Mouse (Mus musculus): Measurements from ENCODE around the gene Ndufv1. TPM values are rescaled to one million over a fixed set of nuclear protein-coding genes. Genes with fewer than 3 reads are reported as not detected.
"Not testable (repeated sequence)": the region's sequence is repeated elsewhere in the genome, so short reads cannot be mapped to it uniquely, and the experiment has no call there.

Gene Ndufv1
- 552 and 561 TPM in 2 replicates for polyA plus RNA-seq (2014; fragmentation: Nextera tagmentation; extraction: Ambion mirVana)

DNA sequence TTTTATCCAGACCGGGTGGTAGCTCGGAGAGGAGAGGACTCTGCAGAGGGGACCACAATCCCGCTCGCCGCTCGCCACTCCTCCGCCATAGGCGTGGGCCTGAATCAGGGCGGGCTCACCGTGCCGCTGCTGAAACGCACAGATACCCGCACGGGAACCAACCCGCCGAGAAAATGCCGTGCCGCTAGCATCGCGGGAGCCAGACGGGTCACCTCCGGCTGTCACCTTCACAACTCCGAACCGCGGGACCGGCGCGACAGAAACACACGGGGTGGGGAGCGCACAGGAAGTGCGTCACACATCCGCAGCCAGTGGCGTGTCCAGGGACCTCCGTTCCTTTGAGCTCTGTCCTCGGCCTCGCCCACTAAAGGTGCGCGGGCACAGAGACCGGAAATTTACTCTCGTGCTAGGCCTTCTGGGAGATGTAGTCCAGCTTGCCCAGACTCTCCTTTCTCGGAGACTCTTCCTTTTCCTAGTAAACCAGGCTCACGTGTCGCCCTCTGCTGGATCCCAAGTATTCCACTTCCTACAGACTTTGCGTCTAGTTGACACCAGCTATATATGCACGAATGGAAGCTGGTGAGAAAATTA, at the start of gene Ndufv1:
Gene Ndufv1, minus strand, starts transcription at position 375 of the 591 bp plus-strand sequence.
- Histone ChIP-seq H3K36me3 (ENCODE audit: control insufficient read depth, insufficient read depth, low read length) (peaks cover 37% of the 10 kb centered on the region), H3K4me1 (ENCODE audit: control insufficient read depth in 2 of 2, insufficient read depth in 2 of 2, low read length in 2 of 2) (peaks cover 4 to 17% of the 10 kb centered on the region in 2 experiments), H3K27ac (replicated peaks in 1 of 2; ENCODE audit: control insufficient read depth in 1 of 2, insufficient read depth in 1 of 2, low read depth in 2 of 2, low read length in 2 of 2) (peak within 1 kb of the TSS; percentile 81 to 83), H3K4me3 (ENCODE audit: control insufficient read depth in 1 of 2, insufficient read depth in 1 of 2, low read depth in 1 of 2, low read length in 2 of 2) (peak within 1 kb of the TSS; percentile 90 to 97), H3K4me2 (ENCODE audit: low read length) (peak within 1 kb of the TSS; percentile 83), H3K9ac (ENCODE audit: low read length) (peak within 1 kb of the TSS; percentile 95), H3K27me3 (ENCODE audit: control insufficient read depth, insufficient read depth, low read length) (no peaks in the 10 kb centered on the region), H3K9me3 (ENCODE audit: control insufficient read depth, low read length) (no peaks in the 10 kb centered on the region)
- WGBS: 0% methylated on average over 45 of the region's 45 CpGs
- ATAC-seq (ENCODE audit: insufficient number of reproducible peaks, insufficient read depth, low FRiP score, low read depth): peak; percentile 97

DNA sequence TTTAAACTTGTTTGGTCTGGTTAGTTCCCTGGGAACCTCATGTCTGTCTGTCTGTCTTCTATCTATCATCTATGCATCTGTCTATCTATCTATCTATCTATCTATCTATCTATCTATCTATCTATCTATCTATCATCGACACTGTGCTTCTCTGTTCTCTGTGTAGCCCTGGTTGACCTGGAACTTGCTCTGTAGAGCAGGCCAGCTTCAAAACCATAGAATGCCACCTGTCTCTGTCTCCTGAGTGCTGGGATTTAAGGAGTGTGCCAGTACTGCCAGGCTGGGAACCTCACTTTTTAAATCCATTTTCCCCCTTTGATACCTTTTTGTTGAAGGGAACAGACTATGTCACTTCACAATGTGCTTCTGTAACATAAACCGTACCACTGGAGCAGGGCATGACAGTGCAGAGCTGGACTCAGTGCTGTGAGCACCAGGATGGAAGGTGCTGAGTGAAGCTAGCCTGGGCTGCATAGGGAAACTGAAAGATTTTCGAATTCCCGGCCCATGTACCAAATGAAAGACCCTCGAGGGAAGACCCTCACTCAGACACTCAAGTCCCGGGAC, 48.4 kb upstream of the Ndufv1 start:
- ATAC-seq (ENCODE audit: insufficient number of reproducible peaks, insufficient read depth, low FRiP score, low read depth): no peak
- H3K9me3 ChIP-seq (ENCODE audit: control insufficient read depth, low read length): no peaks in the 10 kb centered on the region
- H3K4me2 ChIP-seq (ENCODE audit: low read length): no peak overlapping the region
- peaks cover 8 to 10% of the 10 kb centered on the region in 2 experiments for H3K4me1 ChIP-seq (ENCODE audit: control insufficient read depth in 2 of 2, insufficient read depth in 2 of 2, low read length in 2 of 2)
- H3K27me3 ChIP-seq (ENCODE audit: control insufficient read depth, insufficient read depth, low read length): no peaks in the 10 kb centered on the region
- WGBS: 87% methylated on average over 6 of the region's 6 CpGs
- H3K9ac ChIP-seq (ENCODE audit: low read length): no peak overlapping the region
- H3K36me3 ChIP-seq (ENCODE audit: control insufficient read depth, insufficient read depth, low read length): no peaks in the 10 kb centered on the region
- H3K27ac ChIP-seq (replicated peaks in 1 of 2; ENCODE audit: control insufficient read depth in 1 of 2, insufficient read depth in 1 of 2, low read depth in 2 of 2, low read length in 2 of 2): no peak overlapping the region
- no peak overlapping the region for H3K4me3 ChIP-seq (ENCODE audit: control insufficient read depth in 1 of 2, insufficient read depth in 1 of 2, low read depth in 1 of 2, low read length in 2 of 2)

DNA sequence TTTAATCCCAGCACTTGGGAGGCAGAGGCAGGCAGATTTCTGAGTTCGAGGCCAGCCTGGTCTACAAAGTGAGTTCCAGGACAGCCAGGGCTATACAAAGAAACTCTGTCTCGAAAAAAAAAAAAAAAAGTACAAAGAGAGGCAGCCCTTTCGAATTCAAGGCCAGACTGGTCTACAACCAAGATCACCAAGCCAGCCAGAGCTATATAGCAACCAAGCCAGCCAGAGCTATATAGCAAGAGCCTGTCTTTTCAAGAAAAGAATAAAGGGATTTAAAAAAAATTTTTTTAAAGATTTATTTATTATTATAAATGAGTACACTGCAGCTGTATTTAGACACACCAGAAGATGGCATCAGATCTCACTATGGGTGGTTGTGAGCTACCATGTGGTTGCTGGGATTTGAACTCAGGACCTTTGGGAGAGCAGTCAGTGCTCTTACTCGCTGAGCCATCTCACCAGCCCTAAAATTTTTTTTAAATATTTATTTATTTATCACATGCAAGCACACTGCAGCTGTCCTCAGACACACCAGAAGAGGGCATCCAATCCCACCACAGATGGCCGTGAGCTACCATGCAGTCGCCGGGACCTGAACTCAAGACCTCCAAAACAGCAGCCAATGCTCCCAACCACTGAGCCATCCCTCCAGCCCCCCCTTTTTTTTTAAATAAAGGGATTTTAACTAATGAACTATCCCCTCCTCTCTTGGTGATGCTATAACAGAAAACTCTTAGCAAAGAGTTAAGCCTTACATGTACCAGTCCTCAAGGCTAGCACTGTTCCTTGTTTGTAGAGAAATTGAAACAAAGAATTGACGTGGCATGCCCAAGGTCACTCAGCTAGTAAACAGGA, 47.7 kb upstream of the Ndufv1 start:
- not testable (repeated sequence) for H3K27me3 ChIP-seq (ENCODE audit: control insufficient read depth, insufficient read depth, low read length); H3K27ac ChIP-seq (replicated peaks in 1 of 2; ENCODE audit: control insufficient read depth in 1 of 2, insufficient read depth in 1 of 2, low read depth in 2 of 2, low read length in 2 of 2); ATAC-seq (ENCODE audit: insufficient number of reproducible peaks, insufficient read depth, low FRiP score, low read depth); H3K4me2 ChIP-seq (ENCODE audit: low read length); H3K9me3 ChIP-seq (ENCODE audit: control insufficient read depth, low read length); H3K4me3 ChIP-seq (ENCODE audit: control insufficient read depth in 1 of 2, insufficient read depth in 1 of 2, low read depth in 1 of 2, low read length in 2 of 2); H3K36me3 ChIP-seq (ENCODE audit: control insufficient read depth, insufficient read depth, low read length); H3K9ac ChIP-seq (ENCODE audit: low read length)
- 85% methylated on average over 8 of the region's 8 CpGs for WGBS
- H3K4me1 ChIP-seq (ENCODE audit: control insufficient read depth in 2 of 2, insufficient read depth in 2 of 2, low read length in 2 of 2): peaks cover 10 to 13% of the 10 kb centered on the region in 2 experiments

DNA sequence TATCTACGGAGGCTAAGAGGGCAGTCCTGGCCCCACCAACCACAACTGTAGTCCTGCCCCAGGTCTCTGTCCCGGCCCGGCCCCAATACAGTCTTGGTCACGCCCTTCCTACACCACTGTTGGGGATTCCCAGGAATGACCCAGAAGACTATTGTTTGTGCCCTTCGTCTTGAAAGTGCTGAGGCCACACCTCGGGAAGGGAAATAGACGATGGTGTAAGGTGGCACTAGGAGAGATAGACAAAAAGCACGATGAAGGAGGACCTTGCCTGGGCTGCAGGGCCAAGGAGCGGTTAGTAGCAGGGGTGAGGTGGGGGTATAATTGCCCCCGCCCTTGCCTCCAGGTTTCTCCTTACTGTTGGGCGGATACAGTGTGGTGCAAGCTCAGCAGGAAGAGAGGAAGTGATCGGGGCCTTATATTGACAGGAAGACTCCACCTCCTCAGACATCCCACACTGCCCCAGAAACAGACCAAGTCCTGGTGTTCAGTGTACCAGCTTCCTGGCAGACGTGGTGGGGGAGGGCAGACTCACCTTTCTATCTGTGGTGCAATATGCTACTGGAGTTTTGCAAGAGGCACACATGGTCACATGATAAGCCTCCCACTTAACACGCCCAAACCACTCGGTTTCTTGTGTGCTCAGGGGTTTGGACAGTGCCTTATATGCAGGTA, 46.6 kb upstream of the Ndufv1 start, which contains the start of gene Gstp3:
Gene Gstp3, minus strand, starts transcription at position 501 of the 672 bp plus-strand sequence.
- 73% methylated on average over 15 of the region's 15 CpGs for WGBS
- no peak within 1 kb of the TSS for H3K4me3 ChIP-seq (ENCODE audit: control insufficient read depth in 1 of 2, insufficient read depth in 1 of 2, low read depth in 1 of 2, low read length in 2 of 2)
- peak; percentile 42; the same call in 1 of the 2 replicates for ATAC-seq (ENCODE audit: insufficient number of reproducible peaks, insufficient read depth, low FRiP score, low read depth)
- no peaks in the 10 kb centered on the region for H3K9me3 ChIP-seq (ENCODE audit: control insufficient read depth, low read length)
- H3K9ac ChIP-seq (ENCODE audit: low read length): no peak within 1 kb of the TSS
- no peak within 1 kb of the TSS for H3K27ac ChIP-seq (replicated peaks in 1 of 2; ENCODE audit: control insufficient read depth in 1 of 2, insufficient read depth in 1 of 2, low read depth in 2 of 2, low read length in 2 of 2)
- peaks cover 10 to 13% of the 10 kb centered on the region in 2 experiments for H3K4me1 ChIP-seq (ENCODE audit: control insufficient read depth in 2 of 2, insufficient read depth in 2 of 2, low read length in 2 of 2)
- H3K4me2 ChIP-seq (ENCODE audit: low read length): no peak within 1 kb of the TSS
- no peaks in the 10 kb centered on the region for H3K27me3 ChIP-seq (ENCODE audit: control insufficient read depth, insufficient read depth, low read length)
- H3K36me3 ChIP-seq (ENCODE audit: control insufficient read depth, insufficient read depth, low read length): no peaks in the 10 kb centered on the region

DNA sequence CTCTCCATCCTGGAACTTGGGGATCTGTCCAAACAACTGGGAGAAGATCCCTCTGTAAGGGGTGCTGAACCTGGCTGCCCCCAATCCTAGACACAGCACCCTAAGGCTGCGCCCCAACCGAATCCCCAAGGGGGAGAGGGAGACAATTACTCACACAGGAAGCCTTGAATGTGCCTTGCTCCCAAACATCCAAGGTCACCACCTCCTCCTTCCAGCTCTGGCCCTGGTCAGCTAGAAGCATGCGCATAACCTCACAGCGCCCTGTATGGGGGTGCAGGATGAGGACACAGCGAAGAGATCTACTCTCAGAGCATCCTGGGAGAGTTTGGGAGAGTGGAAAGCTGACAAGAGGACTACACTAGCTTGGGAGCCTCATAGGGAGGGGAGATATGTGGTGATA, 46.0 kb upstream of the Ndufv1 start:
- H3K27ac ChIP-seq (replicated peaks in 1 of 2; ENCODE audit: control insufficient read depth in 1 of 2, insufficient read depth in 1 of 2, low read depth in 2 of 2, low read length in 2 of 2): no peak overlapping the region
- ATAC-seq (ENCODE audit: insufficient number of reproducible peaks, insufficient read depth, low FRiP score, low read depth): no peak
- 85% methylated on average over 5 of the region's 5 CpGs for WGBS
- no peak overlapping the region for H3K4me3 ChIP-seq (ENCODE audit: control insufficient read depth in 1 of 2, insufficient read depth in 1 of 2, low read depth in 1 of 2, low read length in 2 of 2)
- H3K4me1 ChIP-seq (ENCODE audit: control insufficient read depth in 2 of 2, insufficient read depth in 2 of 2, low read length in 2 of 2): peaks cover 10 to 13% of the 10 kb centered on the region in 2 experiments
- no peaks in the 10 kb centered on the region for H3K9me3 ChIP-seq (ENCODE audit: control insufficient read depth, low read length)
- H3K27me3 ChIP-seq (ENCODE audit: control insufficient read depth, insufficient read depth, low read length): no peaks in the 10 kb centered on the region
- H3K36me3 ChIP-seq (ENCODE audit: control insufficient read depth, insufficient read depth, low read length): no peaks in the 10 kb centered on the region
- no peak overlapping the region for H3K9ac ChIP-seq (ENCODE audit: low read length)
- H3K4me2 ChIP-seq (ENCODE audit: low read length): no peak overlapping the region

DNA sequence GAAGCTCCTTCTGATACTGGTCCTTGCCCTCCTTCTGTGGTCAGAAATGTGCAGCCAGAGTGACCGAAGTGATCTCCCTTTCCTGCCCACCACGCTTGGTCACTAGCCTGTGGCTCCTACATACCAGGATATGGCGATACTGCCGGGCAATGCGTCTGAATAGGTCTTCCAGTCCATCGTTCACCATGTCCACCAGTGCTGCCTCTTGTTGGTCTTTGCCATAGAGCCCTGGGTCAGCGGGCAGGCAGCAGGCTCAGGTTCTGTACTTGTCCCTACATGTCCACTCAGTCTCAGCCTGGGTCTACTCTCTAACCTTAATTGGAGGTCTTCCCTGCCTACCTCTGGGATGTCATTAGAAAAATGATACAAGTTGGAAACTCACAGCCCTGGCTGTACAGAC, 45.4 kb upstream of the Ndufv1 start:
- over 99% methylated on average over 7 of the region's 7 CpGs for WGBS
- no peak for ATAC-seq (ENCODE audit: insufficient number of reproducible peaks, insufficient read depth, low FRiP score, low read depth)
- Histone ChIP-seq H3K27ac (replicated peaks in 1 of 2; ENCODE audit: control insufficient read depth in 1 of 2, insufficient read depth in 1 of 2, low read depth in 2 of 2, low read length in 2 of 2) (no peak overlapping the region), H3K9ac (ENCODE audit: low read length) (no peak overlapping the region), H3K9me3 (ENCODE audit: control insufficient read depth, low read length) (no peaks in the 10 kb centered on the region), H3K36me3 (ENCODE audit: control insufficient read depth, insufficient read depth, low read length) (no peaks in the 10 kb centered on the region), H3K4me2 (ENCODE audit: low read length) (no peak overlapping the region), H3K27me3 (ENCODE audit: control insufficient read depth, insufficient read depth, low read length) (no peaks in the 10 kb centered on the region), H3K4me1 (ENCODE audit: control insufficient read depth in 2 of 2, insufficient read depth in 2 of 2, low read length in 2 of 2) (peaks cover 10 to 13% of the 10 kb centered on the region in 2 experiments), H3K4me3 (ENCODE audit: control insufficient read depth in 1 of 2, insufficient read depth in 1 of 2, low read depth in 1 of 2, low read length in 2 of 2) (no peak overlapping the region)

DNA sequence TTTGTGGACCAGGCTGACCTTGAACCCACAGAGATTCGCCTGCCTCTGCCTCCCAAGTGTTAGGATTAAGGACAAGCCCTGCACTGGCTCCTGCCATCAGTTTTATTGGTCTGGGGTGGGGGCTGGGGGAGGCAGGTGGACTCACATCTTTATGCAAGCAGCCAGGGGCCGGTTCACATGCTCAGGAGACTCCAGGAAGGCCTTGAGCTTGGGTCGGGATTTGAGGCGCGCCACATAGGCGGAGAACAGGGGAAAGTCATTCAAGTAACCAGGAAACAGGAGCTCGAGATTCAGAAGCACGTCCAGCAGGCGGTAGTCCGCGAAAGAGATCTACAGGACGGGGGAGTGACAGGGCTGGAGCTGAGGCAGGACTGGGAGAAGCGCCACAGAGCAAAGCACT, 44.8 kb upstream of the Ndufv1 start:
- no peak overlapping the region for H3K9ac ChIP-seq (ENCODE audit: low read length)
- H3K9me3 ChIP-seq (ENCODE audit: control insufficient read depth, low read length): no peaks in the 10 kb centered on the region
- no peaks in the 10 kb centered on the region for H3K27me3 ChIP-seq (ENCODE audit: control insufficient read depth, insufficient read depth, low read length)
- H3K4me1 ChIP-seq (ENCODE audit: control insufficient read depth in 2 of 2, insufficient read depth in 2 of 2, low read length in 2 of 2): peaks cover 10 to 13% of the 10 kb centered on the region in 2 experiments
- 78% methylated on average over 13 of the region's 13 CpGs for WGBS
- H3K4me3 ChIP-seq (ENCODE audit: control insufficient read depth in 1 of 2, insufficient read depth in 1 of 2, low read depth in 1 of 2, low read length in 2 of 2): no peak overlapping the region
- no peak overlapping the region for H3K4me2 ChIP-seq (ENCODE audit: low read length)
- ATAC-seq (ENCODE audit: insufficient number of reproducible peaks, insufficient read depth, low FRiP score, low read depth): no peak
- no peaks in the 10 kb centered on the region for H3K36me3 ChIP-seq (ENCODE audit: control insufficient read depth, insufficient read depth, low read length)
- H3K27ac ChIP-seq (replicated peaks in 1 of 2; ENCODE audit: control insufficient read depth in 1 of 2, insufficient read depth in 1 of 2, low read depth in 2 of 2, low read length in 2 of 2): no peak overlapping the region

Data from heart, embryonic 14.5 days (tissue).